Mouse (Mus musculus) heart, embryonic 16.5 days (tissue): ENCODE data around the gene Mrpl58. TPM values are rescaled to one million over a fixed set of nuclear protein-coding genes. Genes with fewer than 3 reads are reported as not detected.
A peak's percentile ranks its signal among the peaks of the same experiment; 100 is the strongest.

Source experiments
- ATAC-seq: fragments of 200-750 bp; cut with Nextera tagmentation; replicated peaks from 2 replicates; pipeline ENCODE4 v1.8.0; 2017; ENCODE audit warnings: moderate number of reproducible peaks; ENCODE audit not compliant: insufficient read depth, low FRiP score; ENCODE audit errors: extremely low read depth
- H3K27ac ChIP-seq: fragments of 300-500 bp; sonication (generic); 2 replicates; pipeline ENCODE4 v1.5.1; 2014; ENCODE audit warnings: mild to moderate bottlenecking, low read length, control low read depth, moderate library complexity
- H3K27me3 ChIP-seq: fragments of 300-500 bp; sonication (generic); 2 replicates; pipeline ENCODE4 v1.6.1; 2014; ENCODE audit warnings: low read length, mixed read lengths; ENCODE audit not compliant: control insufficient read depth, insufficient read depth
- H3K36me3 ChIP-seq: fragments of 300-500 bp; sonication (generic); 2 replicates; pipeline ENCODE4 v1.6.1; 2014; ENCODE audit not compliant: control insufficient read depth, insufficient read depth
- H3K4me1 ChIP-seq: fragments of 300-500 bp; sonication (generic); 2 replicates; pipeline ENCODE4 v1.6.1; 2014; ENCODE audit warnings: low read length, mixed read lengths; ENCODE audit not compliant: control insufficient read depth, insufficient read depth
- H3K4me2 ChIP-seq: fragments of 300-500 bp; sonication (generic); 2 replicates; pipeline ENCODE4 v1.6.1; 2014; ENCODE audit warnings: low read depth, mild to moderate bottlenecking, control low read depth, low read length
- H3K4me3 ChIP-seq: fragments of 300-500 bp; sonication (generic); 2 replicates; pipeline ENCODE4 v1.5.1; 2014; ENCODE audit warnings: mild to moderate bottlenecking, control low read depth, low read length
- H3K9ac ChIP-seq: fragments of 300-500 bp; sonication (generic); 2 replicates; pipeline ENCODE4 v1.6.1; 2014; ENCODE audit warnings: low read length, control low read depth
- H3K9me3 ChIP-seq: fragments of 300-500 bp; sonication (generic); replicated peaks from 2 replicates; pipeline ENCODE4 v1.6.1; 2016; ENCODE audit warnings: low read length; ENCODE audit not compliant: control insufficient read depth
- WGBS: fragments of 180-500 bp; shearing (Covaris S2); extraction: QIAGEN DNeasy Blood & Tissue Kit; methylation state at CpG from one replicate; pipeline ENCODE4 v1.1.7; 2014; 5-methylcytosine and 5-hydroxymethylcytosine counted together
- polyA plus RNA-seq: library from polyadenylated mRNA; unstranded; fragments of >200 nt; fragmentation: Nextera tagmentation; extraction: Ambion mirVana; gene quantifications from 2 replicates; pipeline ENCODE4 v1.2.1, GENCODE M21; 2015

Mrpl58 gene
- polyA plus RNA-seq, 1 experiment from 2014 or later: 179 TPM

- H3K4me2 ChIP-seq: no peak overlapping the region
- H3K27me3 ChIP-seq: no peaks in the 10 kb centered on the region
- WGBS: 92% methylated on average over 7 of the region's 7 CpGs
- no peaks in the 10 kb centered on the region for H3K9me3 ChIP-seq
- no peak overlapping the region for H3K9ac ChIP-seq
- H3K36me3 ChIP-seq: peaks cover 7% of the 10 kb centered on the region; the same call in 1 of the 2 replicates
- no peaks in the 10 kb centered on the region for H3K4me1 ChIP-seq
- no peak overlapping the region for H3K27ac ChIP-seq
- no peak for ATAC-seq
- no peak overlapping the region for H3K4me3 ChIP-seq
Measured at GRCm38 (mm10) chr11:115391358-115391757, 12.2 kb upstream of the Mrpl58 start.

- Histone ChIP-seq H3K36me3 (peaks cover 7% of the 10 kb centered on the region; the same call in 1 of the 2 replicates), H3K4me1 (no peaks in the 10 kb centered on the region), H3K9ac (no peak overlapping the region), H3K9me3 (no peaks in the 10 kb centered on the region), H3K27me3 (no peaks in the 10 kb centered on the region), H3K4me3 (peak overlapping the region; percentile 29; the same call in 1 of the 2 replicates), H3K27ac (no peak overlapping the region), H3K4me2 (peak overlapping the region; percentile 62)
- 53% methylated on average over 34 of the region's 34 CpGs for WGBS
- ATAC-seq: no peak
Measured at GRCm38 (mm10) chr11:115393721-115394325, 9.7 kb upstream of the Mrpl58 start.

DNA sequence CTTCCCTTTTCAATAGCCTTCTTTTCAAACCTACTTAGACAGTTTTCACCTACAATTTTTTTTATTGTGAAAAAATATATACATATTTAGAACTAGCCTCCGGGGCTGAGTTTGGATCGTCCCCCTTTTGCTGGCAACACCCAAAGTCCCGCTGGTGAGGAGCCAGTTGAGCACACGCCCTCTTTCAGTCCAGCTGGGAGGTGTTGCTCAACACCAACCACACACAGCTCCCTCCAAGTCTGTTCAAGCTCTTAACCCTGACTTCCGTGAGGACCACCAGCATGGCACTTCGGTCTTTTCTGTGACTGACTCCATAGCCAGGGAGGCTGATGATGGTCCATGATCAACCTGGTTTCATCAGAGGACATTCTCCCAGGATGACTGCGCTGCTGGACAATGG is 5.5 kb upstream of the Mrpl58 start:
- Histone ChIP-seq H3K9ac (no peak overlapping the region), H3K9me3 (no peaks in the 10 kb centered on the region), H3K36me3 (no peaks in the 10 kb centered on the region), H3K4me1 (no peaks in the 10 kb centered on the region), H3K4me2 (no peak overlapping the region), H3K27me3 (no peaks in the 10 kb centered on the region), H3K4me3 (no peak overlapping the region), H3K27ac (no peak overlapping the region)
- 70% methylated on average over 7 of the region's 7 CpGs for WGBS
- no peak for ATAC-seq

GRCm38 (mm10) chr11:115400126-115400525 is 3.4 kb upstream of the Mrpl58 start:
- no peak for ATAC-seq
- Histone ChIP-seq H3K27me3 (no peaks in the 10 kb centered on the region), H3K4me1 (peaks cover 9% of the 10 kb centered on the region), H3K4me2 (no peak overlapping the region), H3K9ac (no peak overlapping the region), H3K4me3 (no peak overlapping the region), H3K9me3 (no peaks in the 10 kb centered on the region), H3K27ac (no peak overlapping the region), H3K36me3 (no peaks in the 10 kb centered on the region)
- WGBS: 65% methylated on average over 3 of the region's 3 CpGs

DNA sequence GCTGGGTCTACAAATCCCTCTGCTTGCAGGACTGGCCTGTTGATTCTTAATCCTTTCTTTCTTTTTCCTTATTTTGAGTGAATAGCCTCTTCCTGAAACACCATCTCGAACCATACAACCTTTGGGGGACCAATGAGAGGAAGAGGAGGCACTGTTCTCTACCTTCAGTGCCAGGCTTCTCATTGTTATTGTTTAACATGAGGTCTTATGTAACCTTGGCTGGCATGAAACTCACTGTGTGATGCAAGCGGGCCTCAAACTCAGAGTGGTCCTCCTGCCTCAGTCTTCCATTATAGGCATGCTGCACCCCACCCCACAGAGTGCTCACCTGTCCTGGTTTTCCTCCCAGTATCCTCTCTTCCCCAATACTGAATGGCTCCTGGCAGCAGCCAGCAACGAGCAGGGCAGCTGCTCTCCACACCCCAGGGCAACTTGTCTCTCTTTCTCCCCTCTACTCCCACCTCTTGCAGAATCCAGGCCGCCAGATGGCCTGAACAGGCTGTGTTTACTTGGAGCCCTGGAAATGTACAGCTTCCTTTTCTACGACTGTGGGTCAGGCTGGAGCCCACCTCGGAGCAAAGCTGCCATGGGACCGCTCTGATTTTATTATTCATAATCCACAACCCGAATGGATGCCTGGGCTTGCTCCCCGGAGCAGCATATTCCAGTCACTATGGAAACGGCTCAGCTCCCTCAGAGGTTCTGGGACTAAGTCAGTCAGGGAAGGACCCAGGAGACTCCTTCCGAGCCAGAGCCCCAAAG is 2.7 kb upstream of the Mrpl58 start:
- no peak for ATAC-seq
- WGBS: 55% methylated on average over 11 of the region's 11 CpGs

GRCm38 (mm10) chr11:115405723-115406122 is 2.2 kb downstream of the Mrpl58 start:
- WGBS: 95% methylated on average over 6 of the region's 6 CpGs

More for the DNA sequence above, 2.7 kb upstream of the Mrpl58 start:
- H3K4me2 ChIP-seq: no peak overlapping the region
- H3K9me3 ChIP-seq: no peaks in the 10 kb centered on the region
- H3K27ac ChIP-seq: no peak overlapping the region
- peaks cover 9% of the 10 kb centered on the region for H3K4me1 ChIP-seq
- H3K27me3 ChIP-seq: no peaks in the 10 kb centered on the region
- no peak overlapping the region for H3K9ac ChIP-seq
- H3K4me3 ChIP-seq: no peak overlapping the region
- H3K36me3 ChIP-seq: no peaks in the 10 kb centered on the region

GRCm38 (mm10) chr11:115406858-115407401 is 3.4 kb downstream of the Mrpl58 start:
- 85% methylated on average over 17 of the region's 17 CpGs for WGBS
- H3K9me3 ChIP-seq: no peaks in the 10 kb centered on the region
- H3K4me2 ChIP-seq: no peak overlapping the region
- peak overlapping the region; percentile 5; the same call in 1 of the 2 replicates for H3K27ac ChIP-seq
- peaks cover 14% of the 10 kb centered on the region; the same call in 1 of the 2 replicates for H3K36me3 ChIP-seq
- H3K27me3 ChIP-seq: no peaks in the 10 kb centered on the region
- peaks cover 16% of the 10 kb centered on the region for H3K4me1 ChIP-seq
- no peak for ATAC-seq
- no peak overlapping the region for H3K9ac ChIP-seq
- H3K4me3 ChIP-seq: no peak overlapping the region

More at GRCm38 (mm10) chr11:115405723-115406122, 2.2 kb downstream of the Mrpl58 start:
- no peak for ATAC-seq
- Histone ChIP-seq H3K27ac (no peak overlapping the region), H3K9me3 (no peaks in the 10 kb centered on the region), H3K27me3 (no peaks in the 10 kb centered on the region), H3K4me3 (no peak overlapping the region), H3K36me3 (peaks cover 10% of the 10 kb centered on the region; the same call in 1 of the 2 replicates), H3K4me1 (peaks cover 9% of the 10 kb centered on the region), H3K9ac (no peak overlapping the region), H3K4me2 (no peak overlapping the region)

DNA sequence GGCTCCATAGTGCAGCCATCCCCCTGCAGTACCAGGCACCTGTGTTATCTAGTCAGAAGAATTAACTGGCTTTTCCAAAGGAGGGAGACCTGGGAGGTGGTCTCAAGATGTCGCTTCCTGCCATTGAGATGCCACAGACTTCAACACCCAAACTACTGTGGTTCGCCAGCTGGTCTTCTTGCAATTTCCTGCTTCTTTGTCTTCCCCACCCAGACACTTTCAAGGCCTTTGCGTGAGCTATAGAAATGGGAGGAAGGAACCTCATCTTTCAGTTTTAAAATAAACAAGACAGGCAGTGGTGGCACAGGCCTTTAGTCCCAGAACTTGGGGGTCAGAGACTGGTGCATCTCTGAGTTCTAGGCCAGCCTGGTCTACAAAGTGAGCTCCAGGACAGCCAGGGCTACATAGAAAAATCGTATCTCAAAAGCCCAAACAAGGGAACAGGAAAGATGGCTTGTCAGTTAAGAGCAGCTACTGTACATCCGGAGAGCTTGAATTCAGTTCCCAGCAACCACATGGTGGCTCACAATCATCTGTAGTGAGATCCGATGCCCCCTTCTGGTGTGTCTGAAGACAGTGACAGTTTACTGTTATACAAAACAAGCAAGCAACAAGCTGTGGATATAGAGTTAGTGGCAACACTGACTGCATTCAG is 4.8 kb downstream of the Mrpl58 start:
- Histone ChIP-seq H3K4me3 (no peak overlapping the region), H3K27ac (peak overlapping the region; percentile 70), H3K9ac (no peak overlapping the region), H3K27me3 (no peaks in the 10 kb centered on the region), H3K9me3 (no peaks in the 10 kb centered on the region), H3K4me2 (no peak overlapping the region; the same call in 1 of the 2 replicates), H3K36me3 (peaks cover 14% of the 10 kb centered on the region; the same call in 1 of the 2 replicates), H3K4me1 (peaks cover 18% of the 10 kb centered on the region)
- no peak for ATAC-seq
- 67% methylated on average over 6 of the region's 6 CpGs for WGBS
